8 mouse cellular contexts compared by ENCODE assay signal in genomic region chr15:78572658-78573397, GRCm38 (mm10). TPM values are rescaled to one million over a fixed set of nuclear protein-coding genes. Genes with fewer than 3 reads are reported as not detected.
DNase-seq lines count a peak whose midpoint lies in the region; ATAC-seq lines count a peak whose summit lies in the region.

Gene Rac2 (minus strand): TSS chr15:78572783.

- ATAC-seq in megakaryocyte-erythroid progenitor cell, adult 5-6 weeks (replicated peaks; ENCODE audit: low FRiP score, low TSS enrichment, poor library complexity, severe bottlenecking): 0 out of 2 replicates have a peak, but pooled peaks have one; percentile 30

- no peak within 1 kb of the TSS for H3K4me3 ChIP-seq in limb, embryonic 10.5 days

- no peaks in the 10 kb centered on the region for H3K27me3 ChIP-seq in limb, embryonic 10.5 days (ENCODE audit: low read depth, poor library complexity, severe bottlenecking)

- H3K36me3 ChIP-seq in limb, embryonic 10.5 days: no peaks in the 10 kb centered on the region

- no peak for DNase-seq in urinary bladder, adult 2 months (ENCODE audit: low spot score)
- no peak for DNase-seq in urinary bladder, postnatal 10 days (ENCODE audit: low spot score)
- no peak for DNase-seq in limb, embryonic 10.5 days (ENCODE audit: low spot score)
- no peak for DNase-seq in cerebellum, postnatal 36 days
- no peak for DNase-seq in left cerebral cortex, adult 18-20 months (ENCODE audit: low spot score in 2 of 2)
- DNase-seq in yolk sac, embryonic 10.5 days (ENCODE audit: low spot score): no peak
- no peak for DNase-seq in right cerebral cortex, postnatal 10 days (ENCODE audit: low spot score in 2 of 2)

- H3K27ac ChIP-seq in limb, embryonic 10.5 days: peak within 1 kb of the TSS; percentile 6; the same call in 1 of the 2 replicates

- WGBS in limb, embryonic 10.5 days: 77% methylated on average over 8 of the region's 8 CpGs

- no peaks in the 10 kb centered on the region for H3K9me3 ChIP-seq in limb, embryonic 10.5 days (replicated peaks)

- H3K4me1 ChIP-seq in limb, embryonic 10.5 days: no peaks in the 10 kb centered on the region

RNA-seq across cellular contexts. Expression of gene Rac2, which starts in this region (rescaled TPM):
- 13.8 and 15.0 TPM in 2 replicates for polyA plus RNA-seq in urinary bladder, adult 2 months (2012; rRNA removed)
- polyA plus RNA-seq in limb, embryonic 10.5 days (2016; fragmentation: Nextera tagmentation; extraction: Ambion mirVana): 4.3 and 4.4 TPM in 2 replicates
- 134 and 169 TPM in 2 replicates for total RNA-seq in megakaryocyte-erythroid progenitor cell, adult 5-6 weeks (2014; fragmentation: Nextera tagmentation)
- 33.0 and 80.9 TPM in 2 replicates for total RNA-seq in megakaryocyte-erythroid progenitor cell, adult 5-6 weeks (2017)
- 1 to 10 TPM; 2.9 to 4.6 TPM for total RNA-seq in left cerebral cortex, adult 18-20 months (2021)

Comparison
In these comparisons a context has a peak if more than half of its experiments do, and no peak if none do; other contexts are left out.
1. RNA of gene Rac2 (total RNA-seq): 33.0 to 169 TPM in megakaryocyte-erythroid progenitor cell, adult 5-6 weeks; 2.9 to 4.6 TPM in left cerebral cortex, adult 18-20 months; every median in the first group is over 4 times any median in the second.